Mouse (Mus musculus): ENCODE data around the gene Fam187b. TPM values are rescaled to one million over a fixed set of nuclear protein-coding genes. Genes with fewer than 3 reads are reported as not detected.

Gene Fam187b
- polyA plus RNA-seq, 1 experiment, result 0.75 TPM

GRCm38 (mm10) chr7:30966657-30967056 is 6.9 kb upstream of the Fam187b start:
- 32% methylated on average over 3 of the region's 3 CpGs for WGBS
- TF ChIP-seq CTCF (IDR thresholded peaks at IDR 0.05; ENCODE audit: control insufficient read depth, insufficient read depth, low read length) (no peak), POLR2A (IDR thresholded peaks at IDR 0.05; ENCODE audit: borderline replicate concordance, control insufficient read depth, low read depth, low read length) (no peak)
- no peak overlapping the region for H3K4me3 ChIP-seq (replicated peaks; ENCODE audit: control insufficient read depth, low read depth, low read length)
- H3K27ac ChIP-seq (ENCODE audit: control insufficient read depth, insufficient read depth, low read depth, low read length, poor library complexity), result no peak overlapping the region
- H3K4me1 ChIP-seq (ENCODE audit: control insufficient read depth, insufficient read depth, low read length), result peaks cover 2% of the 10 kb centered on the region

- no peak for TF ChIP-seq CTCF (IDR thresholded peaks at IDR 0.05; ENCODE audit: control insufficient read depth, insufficient read depth, low read length)
- TF ChIP-seq POLR2A (IDR thresholded peaks at IDR 0.05; ENCODE audit: borderline replicate concordance, control insufficient read depth, low read depth, low read length), result no peak
- Histone ChIP-seq H3K4me1 (ENCODE audit: control insufficient read depth, insufficient read depth, low read length) (peaks cover 2% of the 10 kb centered on the region), H3K4me3 (replicated peaks; ENCODE audit: control insufficient read depth, low read depth, low read length) (no peak overlapping the region), H3K27ac (ENCODE audit: control insufficient read depth, insufficient read depth, low read depth, low read length, poor library complexity) (no peak overlapping the region)
- 85% methylated on average over 8 of the region's 8 CpGs for WGBS
Observed at GRCm38 (mm10) chr7:30968611-30969010, 5.0 kb upstream of the Fam187b start.

- no peak overlapping the region for H3K4me3 ChIP-seq (replicated peaks; ENCODE audit: control insufficient read depth, low read depth, low read length)
- TF ChIP-seq CTCF (IDR thresholded peaks at IDR 0.05; ENCODE audit: control insufficient read depth, insufficient read depth, low read length), result no peak
- TF ChIP-seq POLR2A (IDR thresholded peaks at IDR 0.05; ENCODE audit: borderline replicate concordance, control insufficient read depth, low read depth, low read length), result no peak
- WGBS, result 82% methylated on average over 4 of the region's 4 CpGs
- peaks cover 2% of the 10 kb centered on the region for H3K4me1 ChIP-seq (ENCODE audit: control insufficient read depth, insufficient read depth, low read length)
- H3K27ac ChIP-seq (ENCODE audit: control insufficient read depth, insufficient read depth, low read depth, low read length, poor library complexity), result no peak overlapping the region
Observed at GRCm38 (mm10) chr7:30969174-30969573, 4.4 kb upstream of the Fam187b start.

GRCm38 (mm10) chr7:30971901-30972300 is 1.7 kb upstream of the Fam187b start:
- WGBS, result 84% methylated on average over 15 of the region's 15 CpGs
- TF ChIP-seq CTCF (IDR thresholded peaks at IDR 0.05; ENCODE audit: control insufficient read depth, insufficient read depth, low read length) (0 out of 2 replicates have a peak, but pooled peaks have one; percentile 4), POLR2A (IDR thresholded peaks at IDR 0.05; ENCODE audit: borderline replicate concordance, control insufficient read depth, low read depth, low read length) (no peak)
- Histone ChIP-seq H3K4me1 (ENCODE audit: control insufficient read depth, insufficient read depth, low read length) (peaks cover under 1% of the 10 kb centered on the region; the same call in 1 of the 2 replicates), H3K27ac (ENCODE audit: control insufficient read depth, insufficient read depth, low read depth, low read length, poor library complexity) (no peak overlapping the region), H3K4me3 (replicated peaks; ENCODE audit: control insufficient read depth, low read depth, low read length) (no peak overlapping the region)

- TF ChIP-seq POLR2A (IDR thresholded peaks at IDR 0.05; ENCODE audit: borderline replicate concordance, control insufficient read depth, low read depth, low read length) (no peak), CTCF (IDR thresholded peaks at IDR 0.05; ENCODE audit: control insufficient read depth, insufficient read depth, low read length) (no peak)
- 26% methylated on average over 41 of the region's 41 CpGs for WGBS
- Histone ChIP-seq H3K4me3 (replicated peaks; ENCODE audit: control insufficient read depth, low read depth, low read length) (peak overlapping the region; percentile 16), H3K4me1 (ENCODE audit: control insufficient read depth, insufficient read depth, low read length) (no peaks in the 10 kb centered on the region), H3K27ac (ENCODE audit: control insufficient read depth, insufficient read depth, low read depth, low read length, poor library complexity) (peak overlapping the region; percentile 45; the same call in 1 of the 2 replicates)
Observed at GRCm38 (mm10) chr7:30972426-30973250, 952 bp upstream of the Fam187b start.

GRCm38 (mm10) chr7:30973251-30973500 is 414 bp upstream of the Fam187b start, which contains the start of gene Lsr:
Gene Lsr (minus strand): TSS chr7:30973464.
- H3K4me1 ChIP-seq (ENCODE audit: control insufficient read depth, insufficient read depth, low read length), result no peaks in the 10 kb centered on the region
- TF ChIP-seq CTCF (IDR thresholded peaks at IDR 0.05; ENCODE audit: control insufficient read depth, insufficient read depth, low read length) (no peak), POLR2A (IDR thresholded peaks at IDR 0.05; ENCODE audit: borderline replicate concordance, control insufficient read depth, low read depth, low read length) (no peak)
- H3K4me3 ChIP-seq (replicated peaks; ENCODE audit: control insufficient read depth, low read depth, low read length), result peak within 1 kb of the TSS; percentile 83
- H3K27ac ChIP-seq (ENCODE audit: control insufficient read depth, insufficient read depth, low read depth, low read length, poor library complexity), result peak within 1 kb of the TSS; percentile 45; the same call in 1 of the 2 replicates
- 5% methylated on average over 19 of the region's 19 CpGs for WGBS

- H3K4me1 ChIP-seq (ENCODE audit: control insufficient read depth, insufficient read depth, low read length), result no peaks in the 10 kb centered on the region
- no peak overlapping the region for H3K27ac ChIP-seq (ENCODE audit: control insufficient read depth, insufficient read depth, low read depth, low read length, poor library complexity)
- no peak overlapping the region for H3K4me3 ChIP-seq (replicated peaks; ENCODE audit: control insufficient read depth, low read depth, low read length)
- TF ChIP-seq CTCF (IDR thresholded peaks at IDR 0.05; ENCODE audit: control insufficient read depth, insufficient read depth, low read length), result no peak
- TF ChIP-seq POLR2A (IDR thresholded peaks at IDR 0.05; ENCODE audit: borderline replicate concordance, control insufficient read depth, low read depth, low read length), result no peak
- WGBS, result 83% methylated on average over 4 of the region's 4 CpGs
Observed at GRCm38 (mm10) chr7:30981703-30982102, 8.1 kb downstream of the Fam187b start.

GRCm38 (mm10) chr7:30985357-30985756 is 11.8 kb downstream of the Fam187b start:
- no peaks in the 10 kb centered on the region for H3K4me1 ChIP-seq (ENCODE audit: control insufficient read depth, insufficient read depth, low read length)
- no peak for TF ChIP-seq CTCF (IDR thresholded peaks at IDR 0.05; ENCODE audit: control insufficient read depth, insufficient read depth, low read length)
- TF ChIP-seq POLR2A (IDR thresholded peaks at IDR 0.05; ENCODE audit: borderline replicate concordance, control insufficient read depth, low read depth, low read length), result no peak
- 87% methylated on average over 9 of the region's 9 CpGs for WGBS

More at GRCm38 (mm10) chr7:30985357-30985756, 11.8 kb downstream of the Fam187b start:
- no peak overlapping the region for H3K4me3 ChIP-seq (replicated peaks; ENCODE audit: control insufficient read depth, low read depth, low read length)
- no peak overlapping the region for H3K27ac ChIP-seq (ENCODE audit: control insufficient read depth, insufficient read depth, low read depth, low read length, poor library complexity)
